In genomic region chr12:85298127-85298834, GRCm38 (mm10) we compare ENCODE assay signal across 14 mouse cellular contexts. TPM values are rescaled to one million over a fixed set of nuclear protein-coding genes. Genes with fewer than 3 reads are reported as not detected.
DNase-seq lines count a peak whose midpoint lies in the region; ATAC-seq and TF ChIP-seq lines count a peak whose summit lies in the region.
"Had no signal": no experiment of that assay in that cellular context is flagged by ENCODE, and none has a peak within 500 bp of the region (broad histone marks: within the 10 kb centered on the region; RNA-seq: fewer than 3 reads in every experiment).

No protein-coding gene starts in this region.

- intact Hi-C loops in left cerebral cortex, postnatal 4 days (cut with DNase I), result no loop called here

- DNase-seq in adrenal gland, adult (ENCODE audit: inconsistent age in 2 of 2, low spot score in 1 of 2), result peak; percentile 57 to 76
- DNase-seq in adrenal gland, adult 18-20 months (ENCODE audit: low spot score in 2 of 2), result no peak
- DNase-seq in lung, postnatal 36 days, result no peak
- DNase-seq in kidney, postnatal 0 days (ENCODE audit: low spot score), result peak; percentile 79
- no peak for DNase-seq in neural tube, embryonic 11.5 days (ENCODE audit: low spot score)
- no peak for DNase-seq in left cerebral cortex, postnatal 4 days
- DNase-seq in cerebellum, adult 9-11 months, result no peak
- DNase-seq: cerebellum, adult 18-20 months; heart, postnatal 4 days; lung, adult 2 months; thymus, adult 18-20 months had no signal

- WGBS in lung, embryonic 16.5 days, result 52% methylated on average over 11 of the region's 11 CpGs
- 18% methylated on average over 11 of the region's 11 CpGs for WGBS in kidney, postnatal 0 days
- 29% methylated on average over 11 of the region's 11 CpGs for WGBS in neural tube, embryonic 11.5 days

- no peak overlapping the region for H3K4me3 ChIP-seq in lung, embryonic 16.5 days (ENCODE audit: low read length)
- H3K4me3 ChIP-seq in kidney, postnatal 0 days (replicated peaks; ENCODE audit: low read depth, low read length), result no peak overlapping the region
- no peak overlapping the region for H3K4me3 ChIP-seq in neural tube, embryonic 11.5 days (ENCODE audit: low read depth, low read length)
- H3K4me3 ChIP-seq: forebrain, embryonic 15.5 days had no signal

- no peak overlapping the region for H3K9ac ChIP-seq in lung, embryonic 16.5 days (ENCODE audit: low read length)
- no peak overlapping the region for H3K9ac ChIP-seq in kidney, postnatal 0 days (ENCODE audit: low read depth, low read length)
- no peak overlapping the region for H3K9ac ChIP-seq in neural tube, embryonic 11.5 days (ENCODE audit: low read length)
- H3K9ac ChIP-seq: forebrain, embryonic 15.5 days had no signal

- no peaks in the 10 kb centered on the region for H3K27me3 ChIP-seq in lung, embryonic 16.5 days (ENCODE audit: control insufficient read depth, insufficient read depth, low read depth, low read length)
- no peaks in the 10 kb centered on the region for H3K27me3 ChIP-seq in kidney, postnatal 0 days (ENCODE audit: insufficient read depth, low read length)
- H3K27me3 ChIP-seq in neural tube, embryonic 11.5 days (ENCODE audit: control insufficient read depth, insufficient read depth, low read length), result no peaks in the 10 kb centered on the region
- H3K27me3 ChIP-seq: forebrain, embryonic 15.5 days had no signal

- no peak for ATAC-seq in lung, embryonic 16.5 days (ENCODE audit: low read depth)
- peak; percentile 38; the same call in 1 of the 2 replicates for ATAC-seq in kidney, postnatal 0 days (replicated peaks; ENCODE audit: low FRiP score, low read depth)
- ATAC-seq in neural tube, embryonic 11.5 days (ENCODE audit: insufficient read depth, low FRiP score, low TSS enrichment), result no peak
- ATAC-seq: forebrain, embryonic 15.5 days; midbrain, embryonic 16.5 days had no signal

- H3K4me2 ChIP-seq in lung, embryonic 16.5 days (ENCODE audit: low read depth, low read length), result no peak overlapping the region
- no peak overlapping the region for H3K4me2 ChIP-seq in kidney, postnatal 0 days (ENCODE audit: low read length)
- H3K4me2 ChIP-seq in neural tube, embryonic 11.5 days (ENCODE audit: low read depth), result no peak overlapping the region
- H3K4me2 ChIP-seq: forebrain, embryonic 15.5 days had no signal

- no peak for TF ChIP-seq CTCF in kidney, postnatal 0 days (IDR thresholded peaks at IDR 0.05; ENCODE audit: low read depth)

- peaks cover 27% of the 10 kb centered on the region for H3K36me3 ChIP-seq in lung, embryonic 16.5 days (ENCODE audit: control insufficient read depth, insufficient read depth, low read length)
- H3K36me3 ChIP-seq in kidney, postnatal 0 days (ENCODE audit: insufficient read depth, low read length), result peaks cover 30% of the 10 kb centered on the region
- peaks cover 9% of the 10 kb centered on the region for H3K36me3 ChIP-seq in neural tube, embryonic 11.5 days (ENCODE audit: control insufficient read depth, insufficient read depth, low read length)

- peaks cover 7% of the 10 kb centered on the region; the same call in 1 of the 2 replicates for H3K4me1 ChIP-seq in lung, embryonic 16.5 days (replicated peaks; ENCODE audit: control insufficient read depth, insufficient read depth, low read length)
- peaks cover 16% of the 10 kb centered on the region for H3K4me1 ChIP-seq in kidney, postnatal 0 days (replicated peaks; ENCODE audit: insufficient read depth, low read length)
- H3K4me1 ChIP-seq in neural tube, embryonic 11.5 days (ENCODE audit: control insufficient read depth, insufficient read depth, low read length), result peaks cover 4% of the 10 kb centered on the region; the same call in 1 of the 2 replicates
- H3K4me1 ChIP-seq: forebrain, embryonic 15.5 days had no signal

- H3K9me3 ChIP-seq in lung, embryonic 16.5 days (ENCODE audit: control insufficient read depth, low read length), result peaks cover 3% of the 10 kb centered on the region; the same call in 1 of the 2 replicates
- peaks cover 7% of the 10 kb centered on the region; the same call in 1 of the 2 replicates for H3K9me3 ChIP-seq in kidney, postnatal 0 days (replicated peaks; ENCODE audit: low read length)
- no peaks in the 10 kb centered on the region for H3K9me3 ChIP-seq in neural tube, embryonic 11.5 days (ENCODE audit: control insufficient read depth, low read length)
- H3K9me3 ChIP-seq: forebrain, embryonic 15.5 days had no signal

- 0 out of 2 replicates have a peak overlapping the region, but pooled peaks have one; percentile 5 for H3K27ac ChIP-seq in lung, embryonic 16.5 days (ENCODE audit: low read length)
- peak overlapping the region; percentile 60; the same call in 1 of the 2 replicates for H3K27ac ChIP-seq in kidney, postnatal 0 days
- peak overlapping the region; percentile 29; the same call in 1 of the 2 replicates for H3K27ac ChIP-seq in neural tube, embryonic 11.5 days (ENCODE audit: low read depth, low read length)
- H3K27ac ChIP-seq: forebrain, embryonic 15.5 days had no signal

RNA-seq across cellular contexts. Expression of gene Zc2hc1c, which starts 9.9 kb away (rescaled TPM):
- total RNA-seq in adrenal gland, adult 18-20 months (2021), result 1 to 10 TPM; 1.8 to 2.1 TPM
- polyA plus RNA-seq in lung, embryonic 16.5 days (2015; fragmentation: Nextera tagmentation; extraction: Ambion mirVana), result 2.5 and 2.9 TPM in 2 replicates
- polyA plus RNA-seq in kidney, postnatal 0 days (2015; fragmentation: Nextera tagmentation; extraction: Ambion mirVana), result 3.5 TPM in 2 replicates
- polyA plus RNA-seq in neural tube, embryonic 11.5 days (2014; fragmentation: Nextera tagmentation; extraction: Ambion mirVana), result 0.64 and 0.98 TPM in 2 replicates
- under 1 TPM; 0.52 to 0.58 TPM for total RNA-seq in left cerebral cortex, postnatal 4 days (2021)

RNA-seq across cellular contexts. Expression of gene Acyp1, which starts 10.0 kb away (rescaled TPM):
- 10 to 100 TPM; 30.1 to 37.4 TPM for total RNA-seq in adrenal gland, adult 18-20 months (2021)
- polyA plus RNA-seq in lung, embryonic 16.5 days (2015; fragmentation: Nextera tagmentation; extraction: Ambion mirVana), result 67.5 and 70.2 TPM in 2 replicates
- 79.6 and 87.7 TPM in 2 replicates for polyA plus RNA-seq in kidney, postnatal 0 days (2015; fragmentation: Nextera tagmentation; extraction: Ambion mirVana)
- 57.1 and 61.6 TPM in 2 replicates for polyA plus RNA-seq in neural tube, embryonic 11.5 days (2014; fragmentation: Nextera tagmentation; extraction: Ambion mirVana)
- 10 to 100 TPM; 15.3 to 15.8 TPM for total RNA-seq in left cerebral cortex, postnatal 4 days (2021)

RNA-seq across cellular contexts. Expression of gene Mlh3, which starts 27.9 kb away (rescaled TPM):
- 1 to 10 TPM; 8.0 to 9.2 TPM for total RNA-seq in adrenal gland, adult 18-20 months (2021)
- 8.5 and 9.0 TPM in 2 replicates for polyA plus RNA-seq in lung, embryonic 16.5 days (2015; fragmentation: Nextera tagmentation; extraction: Ambion mirVana)
- polyA plus RNA-seq in kidney, postnatal 0 days (2015; fragmentation: Nextera tagmentation; extraction: Ambion mirVana), result 7.1 and 7.3 TPM in 2 replicates
- polyA plus RNA-seq in neural tube, embryonic 11.5 days (2014; fragmentation: Nextera tagmentation; extraction: Ambion mirVana), result 9.5 and 11.1 TPM in 2 replicates
- total RNA-seq in left cerebral cortex, postnatal 4 days (2021), result 10 to 100 TPM; 14.4 to 14.6 TPM

RNA-seq across cellular contexts. Expression of gene Nek9, which starts 40.9 kb away (rescaled TPM):
- 10 to 100 TPM; 90.7 to 95.5 TPM for total RNA-seq in adrenal gland, adult 18-20 months (2021)
- polyA plus RNA-seq in lung, embryonic 16.5 days (2015; fragmentation: Nextera tagmentation; extraction: Ambion mirVana), result 20.7 and 20.9 TPM in 2 replicates
- 15.5 and 16.4 TPM in 2 replicates for polyA plus RNA-seq in kidney, postnatal 0 days (2015; fragmentation: Nextera tagmentation; extraction: Ambion mirVana)
- polyA plus RNA-seq in neural tube, embryonic 11.5 days (2014; fragmentation: Nextera tagmentation; extraction: Ambion mirVana), result 13.7 and 15.3 TPM in 2 replicates
- total RNA-seq in left cerebral cortex, postnatal 4 days (2021), result 10 to 100 TPM; 28.9 to 32.0 TPM

Comparison
In these comparisons a context has a peak if more than half of its experiments do, and no peak if none do; other contexts are left out.
1. DNase-seq: peak in adrenal gland, adult (2 of 2) and kidney, postnatal 0 days (single experiment); none in adrenal gland, adult 18-20 months (0 of 2), lung, postnatal 36 days (single experiment), neural tube, embryonic 11.5 days (single experiment), left cerebral cortex, postnatal 4 days (single experiment) and cerebellum, adult 9-11 months (single experiment).
2. H3K27ac ChIP-seq: peak in every context shown above with its lines; median percentile 60 in kidney, postnatal 0 days; 29 in neural tube, embryonic 11.5 days; 5 in lung, embryonic 16.5 days.